Comparison of ENCODE assay signal across 27 mouse cellular contexts in the genomic region with DNA sequence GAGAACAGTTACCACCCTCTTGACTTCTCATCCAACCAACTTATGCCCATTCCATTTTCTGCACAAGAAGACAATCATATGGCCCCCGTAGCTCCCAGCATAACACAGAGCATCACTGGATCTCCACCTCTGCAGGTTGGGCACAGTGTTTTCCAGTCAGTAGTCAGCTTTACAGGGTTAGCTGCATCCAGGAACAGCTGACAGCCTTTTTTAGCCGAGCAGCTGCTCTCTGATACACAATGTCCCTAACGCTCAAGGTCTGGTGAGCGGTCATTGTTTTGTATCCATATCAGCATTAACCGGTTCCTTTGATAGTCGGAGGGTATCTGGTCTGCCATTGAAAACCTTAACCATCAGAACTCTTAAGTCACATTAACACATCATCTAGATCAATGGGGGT. TPM values are rescaled to one million over a fixed set of nuclear protein-coding genes. Genes with fewer than 3 reads are reported as not detected.
DNase-seq lines count a peak whose midpoint lies in the region; ATAC-seq lines count a peak whose summit lies in the region.
"Had no signal": no experiment of that assay in that cellular context is flagged by ENCODE, and none has a peak within 500 bp of the region (broad histone marks: within the 10 kb centered on the region; RNA-seq: fewer than 3 reads in every experiment).

No protein-coding gene starts in this region.

- no peak for ATAC-seq in erythroblast, adult 5-6 weeks (replicated peaks; ENCODE audit: low FRiP score, poor library complexity, severe bottlenecking)
- no peak for ATAC-seq in liver, embryonic 12.5 days
- ATAC-seq: intestine, embryonic 15.5 days; Patski had no signal

- 68% methylated on average over 6 of the region's 6 CpGs for WGBS in liver, embryonic 12.5 days (ENCODE audit: insufficient replicate concordance)
- whole genome bisulfite sequencing in macrophage (ENCODE audit: missing documents) = 83% methylated on average over 6 of the region's 6 CpGs

- peaks cover 36% of the 10 kb centered on the region for H3K36me3 ChIP-seq in erythroblast, embryonic 14.5 days (ENCODE audit: control insufficient read depth)
- peaks cover 6% of the 10 kb centered on the region; the same call in 1 of the 2 replicates for H3K36me3 ChIP-seq in liver, embryonic 12.5 days
- H3K36me3 ChIP-seq in macrophage (ENCODE audit: inconsistent target) = no peaks in the 10 kb centered on the region
- H3K36me3 ChIP-seq: embryonic facial prominence, embryonic 10.5 days; forebrain, embryonic 12.5 days; heart, embryonic 15.5 days; hindbrain, embryonic 15.5 days; intestine, embryonic 15.5 days; limb, embryonic 12.5 days; neural tube, embryonic 13.5 days had no signal

- no peaks in the 10 kb centered on the region for H3K27me3 ChIP-seq in erythroblast, embryonic 14.5 days (ENCODE audit: control insufficient read depth)
- no peaks in the 10 kb centered on the region for H3K27me3 ChIP-seq in liver, embryonic 12.5 days (replicated peaks)
- H3K27me3 ChIP-seq: forebrain, embryonic 12.5 days; heart, embryonic 15.5 days; hindbrain, embryonic 15.5 days; intestine, embryonic 15.5 days; limb, embryonic 12.5 days; neural tube, embryonic 13.5 days; Patski had no signal

- peak overlapping the region; percentile 100 for H3K9ac ChIP-seq in liver, embryonic 12.5 days
- H3K9ac ChIP-seq: forebrain, embryonic 12.5 days; heart, embryonic 15.5 days; hindbrain, embryonic 15.5 days; intestine, embryonic 15.5 days; limb, embryonic 12.5 days; neural tube, embryonic 13.5 days had no signal

- H3K27ac ChIP-seq in liver, embryonic 12.5 days = peak overlapping the region; percentile 99
- peak overlapping the region; percentile 87 for H3K27ac ChIP-seq in macrophage
- H3K27ac ChIP-seq: embryonic facial prominence, embryonic 10.5 days; forebrain, embryonic 12.5 days; heart, embryonic 15.5 days; hindbrain, embryonic 15.5 days; intestine, embryonic 15.5 days; limb, embryonic 12.5 days; neural tube, embryonic 13.5 days; stomach, postnatal 0 days had no signal

- peaks cover 26% of the 10 kb centered on the region for H3K79me2 ChIP-seq in macrophage (ENCODE audit: inconsistent target)

- peak; percentile 24 to 27 for DNase-seq in B cell, adult 2 months
- DNase-seq in urinary bladder, postnatal 14 days (ENCODE audit: low spot score) = no peak
- DNase-seq in kidney, adult 18-20 months = no peak
- DNase-seq: adrenal gland, adult 2 months; cerebellum, adult 11-12 months; cerebellum, postnatal 10 days; gastrocnemius, adult 2 months; heart, postnatal 4 days; kidney, adult 9 months; kidney, postnatal 14 days; lung, adult 2 months; midbrain, embryonic 14.5 days; right cerebral cortex, adult 18-20 months; right cerebral cortex, postnatal 4 days had no signal

- H3K9me3 ChIP-seq in erythroblast, embryonic 14.5 days (ENCODE audit: control insufficient read depth, low read length) = no peaks in the 10 kb centered on the region
- H3K9me3 ChIP-seq in liver, embryonic 12.5 days (replicated peaks) = no peaks in the 10 kb centered on the region
- H3K9me3 ChIP-seq: embryonic facial prominence, embryonic 10.5 days; forebrain, embryonic 12.5 days; heart, embryonic 15.5 days; hindbrain, embryonic 15.5 days; intestine, embryonic 15.5 days; limb, embryonic 12.5 days; neural tube, embryonic 13.5 days had no signal

- H3K4me3 ChIP-seq in erythroblast, embryonic 14.5 days (replicated peaks) = peak overlapping the region; percentile 92
- H3K4me3 ChIP-seq in liver, embryonic 12.5 days = peak overlapping the region; percentile 97
- no peak overlapping the region for H3K4me3 ChIP-seq in macrophage (ENCODE audit: inconsistent target)
- H3K4me3 ChIP-seq: forebrain, embryonic 12.5 days; gastrocnemius, adult 2 months; intestine, embryonic 15.5 days; limb, embryonic 12.5 days; neural tube, embryonic 13.5 days had no signal

- H3K4me1 ChIP-seq in erythroblast, embryonic 14.5 days (ENCODE audit: control insufficient read depth) = peaks cover 55% of the 10 kb centered on the region
- peaks cover 34% of the 10 kb centered on the region for H3K4me1 ChIP-seq in liver, embryonic 12.5 days

- H3K4me2 ChIP-seq in liver, embryonic 12.5 days = peak overlapping the region; percentile 71
- H3K4me2 ChIP-seq: forebrain, embryonic 12.5 days had no signal

RNA-seq across cellular contexts. Expression of gene Cd47, which starts 53.3 kb away (rescaled TPM):
- 19.2 and 22.4 TPM in 2 replicates for polyA plus RNA-seq in erythroblast, embryonic 14.5 days (2012)
- 738 and 836 TPM in 2 replicates for total RNA-seq in erythroblast, adult 5-6 weeks (2015; ENCODE audit: low replicate concordance)
- 851 and 940 TPM in 2 replicates for total RNA-seq in erythroblast, adult 5-6 weeks (2017; ENCODE audit: low replicate concordance)
- 308 and 327 TPM in 2 replicates for polyA plus RNA-seq in liver, embryonic 12.5 days (2016; fragmentation: Nextera tagmentation; extraction: Ambion mirVana)
- total RNA-seq in macrophage (2018; cell fraction: chromatin; rRNA removed) = 100 to 1,000 TPM in 25 of 26 experiments, 10 to 100 TPM in 1; 99.8 to 292 (median 199) TPM
- total RNA-seq in macrophage (2018; cell fraction: cytosol; rRNA removed) = 100 to 1,000 TPM; 255 to 660 (median 372) TPM
- total RNA-seq in macrophage (2018; cell fraction: nucleus; rRNA removed) = 100 to 1,000 TPM; 189 to 618 (median 367) TPM
- polyA plus RNA-seq in macrophage (2018) = 220 to 294 TPM (median 226 TPM) in 3 replicates

Comparison
In these comparisons a context has a peak if more than half of its experiments do, and no peak if none do; other contexts are left out.
1. DNase-seq: peak in B cell, adult 2 months (2 of 2); none in urinary bladder, postnatal 14 days (single experiment) and kidney, adult 18-20 months (single experiment).